Mouse (Mus musculus): Measurements from ENCODE around the gene Dlg1. TPM values are rescaled to one million over a fixed set of nuclear protein-coding genes. Genes with fewer than 3 reads are reported as not detected.
A peak's percentile ranks its signal among the peaks of the same experiment; 100 is the strongest.

The Dlg1 gene
- polyA plus RNA-seq, 1 experiment from 2014 or later, result 21.9 TPM

GRCm38 (mm10) chr16:31837362-31837761, 174.1 kb downstream of the Dlg1 start:
- Histone ChIP-seq H3K4me2 (ENCODE audit: low read length) (no peak overlapping the region), H3K27me3 (replicated peaks; ENCODE audit: control insufficient read depth, insufficient read depth, low read length) (no peaks in the 10 kb centered on the region), H3K4me3 (replicated peaks; ENCODE audit: low read length) (no peak overlapping the region), H3K36me3 (ENCODE audit: control insufficient read depth, insufficient read depth) (peaks cover 3% of the 10 kb centered on the region; the same call in 1 of the 2 replicates), H3K9ac (replicated peaks; ENCODE audit: low read depth, low read length) (no peak overlapping the region), H3K27ac (ENCODE audit: low read length) (no peak overlapping the region), H3K4me1 (replicated peaks; ENCODE audit: control insufficient read depth, insufficient read depth, low read length) (no peaks in the 10 kb centered on the region; the same call in 1 of the 2 replicates), H3K9me3 (ENCODE audit: control insufficient read depth, low read length) (no peaks in the 10 kb centered on the region)
- 88% methylated on average over 3 of the region's 3 CpGs for WGBS
- ATAC-seq, result no peak

GRCm38 (mm10) chr16:31844246-31844645, 181.0 kb downstream of the Dlg1 start:
- Histone ChIP-seq H3K36me3 (ENCODE audit: control insufficient read depth, insufficient read depth) (peaks cover 3% of the 10 kb centered on the region), H3K4me2 (ENCODE audit: low read length) (no peak overlapping the region), H3K4me1 (replicated peaks; ENCODE audit: control insufficient read depth, insufficient read depth, low read length) (no peaks in the 10 kb centered on the region), H3K9me3 (ENCODE audit: control insufficient read depth, low read length) (no peaks in the 10 kb centered on the region), H3K4me3 (replicated peaks; ENCODE audit: low read length) (no peak overlapping the region), H3K27me3 (replicated peaks; ENCODE audit: control insufficient read depth, insufficient read depth, low read length) (no peaks in the 10 kb centered on the region), H3K9ac (replicated peaks; ENCODE audit: low read depth, low read length) (no peak overlapping the region), H3K27ac (ENCODE audit: low read length) (no peak overlapping the region)
- WGBS, result 91% methylated on average over 3 of the region's 3 CpGs
- ATAC-seq, result no peak

- no peak for ATAC-seq
Measured at GRCm38 (mm10) chr16:31846763-31847162, 183.5 kb downstream of the Dlg1 start.

GRCm38 (mm10) chr16:31863920-31864319, 200.7 kb downstream of the Dlg1 start:
- Histone ChIP-seq H3K27me3 (replicated peaks; ENCODE audit: control insufficient read depth, insufficient read depth, low read length) (no peaks in the 10 kb centered on the region), H3K4me1 (replicated peaks; ENCODE audit: control insufficient read depth, insufficient read depth, low read length) (no peaks in the 10 kb centered on the region), H3K4me2 (ENCODE audit: low read length) (no peak overlapping the region), H3K4me3 (replicated peaks; ENCODE audit: low read length) (no peak overlapping the region), H3K9me3 (ENCODE audit: control insufficient read depth, low read length) (peaks cover 5% of the 10 kb centered on the region; the same call in 1 of the 2 replicates), H3K9ac (replicated peaks; ENCODE audit: low read depth, low read length) (no peak overlapping the region), H3K36me3 (ENCODE audit: control insufficient read depth, insufficient read depth) (peaks cover 20% of the 10 kb centered on the region), H3K27ac (ENCODE audit: low read length) (no peak overlapping the region)
- 91% methylated on average over 5 of the region's 5 CpGs for WGBS
- ATAC-seq, result no peak

More at GRCm38 (mm10) chr16:31846763-31847162, 183.5 kb downstream of the Dlg1 start:
- no peak overlapping the region for H3K27ac ChIP-seq (ENCODE audit: low read length)
- no peak overlapping the region for H3K4me2 ChIP-seq (ENCODE audit: low read length)
- 59% methylated on average over 10 of the region's 10 CpGs for WGBS
- H3K9ac ChIP-seq (replicated peaks; ENCODE audit: low read depth, low read length), result no peak overlapping the region
- H3K27me3 ChIP-seq (replicated peaks; ENCODE audit: control insufficient read depth, insufficient read depth, low read length), result no peaks in the 10 kb centered on the region
- no peaks in the 10 kb centered on the region for H3K4me1 ChIP-seq (replicated peaks; ENCODE audit: control insufficient read depth, insufficient read depth, low read length)
- no peaks in the 10 kb centered on the region for H3K9me3 ChIP-seq (ENCODE audit: control insufficient read depth, low read length)
- no peak overlapping the region for H3K4me3 ChIP-seq (replicated peaks; ENCODE audit: low read length)
- peaks cover 2% of the 10 kb centered on the region; the same call in 1 of the 2 replicates for H3K36me3 ChIP-seq (ENCODE audit: control insufficient read depth, insufficient read depth)

- no peak overlapping the region for H3K4me2 ChIP-seq (ENCODE audit: low read length)
- H3K9ac ChIP-seq (replicated peaks; ENCODE audit: low read depth, low read length), result no peak overlapping the region
- peaks cover 16% of the 10 kb centered on the region for H3K36me3 ChIP-seq (ENCODE audit: control insufficient read depth, insufficient read depth)
- peaks cover 5% of the 10 kb centered on the region; the same call in 1 of the 2 replicates for H3K9me3 ChIP-seq (ENCODE audit: control insufficient read depth, low read length)
- no peak overlapping the region for H3K4me3 ChIP-seq (replicated peaks; ENCODE audit: low read length)
- H3K27ac ChIP-seq (ENCODE audit: low read length), result no peak overlapping the region
- 35% methylated on average over 3 of the region's 3 CpGs for WGBS
- no peaks in the 10 kb centered on the region for H3K27me3 ChIP-seq (replicated peaks; ENCODE audit: control insufficient read depth, insufficient read depth, low read length)
- H3K4me1 ChIP-seq (replicated peaks; ENCODE audit: control insufficient read depth, insufficient read depth, low read length), result no peaks in the 10 kb centered on the region
- ATAC-seq, result no peak
Measured at GRCm38 (mm10) chr16:31865242-31865641, 202.0 kb downstream of the Dlg1 start.

GRCm38 (mm10) chr16:31866911-31867310, 203.7 kb downstream of the Dlg1 start:
- no peak overlapping the region for H3K27ac ChIP-seq (ENCODE audit: low read length)
- no peaks in the 10 kb centered on the region for H3K27me3 ChIP-seq (replicated peaks; ENCODE audit: control insufficient read depth, insufficient read depth, low read length)
- no peak overlapping the region for H3K9ac ChIP-seq (replicated peaks; ENCODE audit: low read depth, low read length)
- WGBS, result 85% methylated on average over 3 of the region's 3 CpGs
- no peak overlapping the region for H3K4me2 ChIP-seq (ENCODE audit: low read length)
- ATAC-seq, result no peak
- H3K9me3 ChIP-seq (ENCODE audit: control insufficient read depth, low read length), result no peaks in the 10 kb centered on the region
- H3K4me1 ChIP-seq (replicated peaks; ENCODE audit: control insufficient read depth, insufficient read depth, low read length), result no peaks in the 10 kb centered on the region
- peaks cover 9% of the 10 kb centered on the region for H3K36me3 ChIP-seq (ENCODE audit: control insufficient read depth, insufficient read depth)
- H3K4me3 ChIP-seq (replicated peaks; ENCODE audit: low read length), result no peak overlapping the region

DNA sequence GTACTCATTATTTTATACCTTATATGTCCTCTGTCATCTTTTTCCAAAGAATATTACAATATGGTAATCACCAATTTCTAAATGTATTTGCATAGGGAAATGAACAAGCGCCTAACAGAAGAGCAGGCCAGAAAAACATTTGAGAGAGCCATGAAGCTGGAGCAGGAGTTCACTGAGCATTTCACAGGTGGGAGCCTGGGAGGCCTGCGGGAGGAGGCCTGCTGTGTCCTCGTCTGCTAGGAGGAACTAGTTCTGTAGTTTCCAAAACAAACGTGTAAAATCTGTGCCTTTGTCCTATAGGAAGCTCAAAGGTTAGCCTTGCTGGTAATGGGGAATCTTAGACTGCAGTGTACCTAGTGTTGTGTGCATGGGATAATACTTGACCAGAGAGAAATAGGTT, 204.5 kb downstream of the Dlg1 start:
- H3K9ac ChIP-seq (replicated peaks; ENCODE audit: low read depth, low read length), result no peak overlapping the region
- no peaks in the 10 kb centered on the region for H3K4me1 ChIP-seq (replicated peaks; ENCODE audit: control insufficient read depth, insufficient read depth, low read length)
- H3K27ac ChIP-seq (ENCODE audit: low read length), result no peak overlapping the region
- ATAC-seq, result no peak
- no peaks in the 10 kb centered on the region for H3K27me3 ChIP-seq (replicated peaks; ENCODE audit: control insufficient read depth, insufficient read depth, low read length)
- no peaks in the 10 kb centered on the region for H3K9me3 ChIP-seq (ENCODE audit: control insufficient read depth, low read length)
- no peak overlapping the region for H3K4me3 ChIP-seq (replicated peaks; ENCODE audit: low read length)
- no peak overlapping the region for H3K4me2 ChIP-seq (ENCODE audit: low read length)
- H3K36me3 ChIP-seq (ENCODE audit: control insufficient read depth, insufficient read depth), result peaks cover 9% of the 10 kb centered on the region
- 73% methylated on average over 4 of the region's 4 CpGs for WGBS

- 92% methylated on average over 8 of the region's 8 CpGs for WGBS
- Histone ChIP-seq H3K4me1 (replicated peaks; ENCODE audit: control insufficient read depth, insufficient read depth, low read length) (peaks cover 4% of the 10 kb centered on the region; the same call in 1 of the 2 replicates), H3K4me3 (replicated peaks; ENCODE audit: low read length) (no peak overlapping the region), H3K36me3 (ENCODE audit: control insufficient read depth, insufficient read depth) (peaks cover 4% of the 10 kb centered on the region; the same call in 1 of the 2 replicates), H3K9me3 (ENCODE audit: control insufficient read depth, low read length) (no peaks in the 10 kb centered on the region), H3K27ac (ENCODE audit: low read length) (no peak overlapping the region), H3K27me3 (replicated peaks; ENCODE audit: control insufficient read depth, insufficient read depth, low read length) (no peaks in the 10 kb centered on the region), H3K4me2 (ENCODE audit: low read length) (no peak overlapping the region), H3K9ac (replicated peaks; ENCODE audit: low read depth, low read length) (no peak overlapping the region)
- ATAC-seq, result no peak
Measured at GRCm38 (mm10) chr16:31873721-31874120, 210.5 kb downstream of the Dlg1 start.

DNA sequence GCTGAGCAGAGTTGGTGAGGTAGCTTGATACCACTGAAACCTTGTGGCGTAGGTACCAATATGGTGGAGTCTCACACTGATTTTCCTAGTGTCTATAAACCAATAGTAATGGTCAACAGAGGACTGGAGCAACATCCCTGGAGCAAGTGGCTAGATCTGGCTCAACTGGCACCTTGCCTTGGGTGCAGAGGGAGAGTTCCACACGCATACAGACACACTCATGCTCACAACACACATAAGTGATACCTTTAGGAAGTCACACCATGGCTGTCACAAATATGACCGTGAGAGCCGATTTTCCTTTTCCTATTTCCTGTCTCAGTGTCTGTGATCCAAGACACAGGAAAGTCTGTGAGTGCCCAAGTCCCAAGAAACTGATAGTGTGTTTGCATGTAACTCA, 212.1 kb downstream of the Dlg1 start:
- H3K27me3 ChIP-seq (replicated peaks; ENCODE audit: control insufficient read depth, insufficient read depth, low read length), result no peaks in the 10 kb centered on the region
- no peak overlapping the region for H3K4me2 ChIP-seq (ENCODE audit: low read length)
- peaks cover 4% of the 10 kb centered on the region; the same call in 1 of the 2 replicates for H3K36me3 ChIP-seq (ENCODE audit: control insufficient read depth, insufficient read depth)
- no peak overlapping the region for H3K27ac ChIP-seq (ENCODE audit: low read length)
- H3K9me3 ChIP-seq (ENCODE audit: control insufficient read depth, low read length), result no peaks in the 10 kb centered on the region
- H3K9ac ChIP-seq (replicated peaks; ENCODE audit: low read depth, low read length), result no peak overlapping the region
- 96% methylated on average over 4 of the region's 4 CpGs for WGBS
- peaks cover 4% of the 10 kb centered on the region; the same call in 1 of the 2 replicates for H3K4me1 ChIP-seq (replicated peaks; ENCODE audit: control insufficient read depth, insufficient read depth, low read length)
- H3K4me3 ChIP-seq (replicated peaks; ENCODE audit: low read length), result no peak overlapping the region
- ATAC-seq, result no peak

DNA sequence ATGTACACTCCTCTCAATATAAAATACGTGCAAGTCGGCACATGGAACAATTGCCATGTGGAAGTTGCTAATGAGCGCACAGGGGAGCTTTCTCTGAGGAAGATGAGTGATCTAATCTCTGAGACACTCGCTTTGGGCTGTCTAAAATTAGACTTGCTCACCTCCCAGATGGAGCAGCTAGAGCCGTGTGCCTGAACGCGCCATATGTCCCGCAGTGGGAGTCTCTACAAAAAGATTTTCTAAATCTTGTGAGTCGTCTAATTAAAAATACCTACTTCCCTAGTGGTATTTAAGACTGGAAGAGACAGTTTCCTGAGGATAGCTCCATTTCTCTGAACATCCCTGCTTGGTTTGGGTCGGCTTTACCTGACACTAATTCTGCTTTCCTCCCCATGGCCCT, 213.1 kb downstream of the Dlg1 start:
- ATAC-seq, result peak; percentile 74
- WGBS, result 61% methylated on average over 10 of the region's 10 CpGs
- peaks cover 4% of the 10 kb centered on the region; the same call in 1 of the 2 replicates for H3K4me1 ChIP-seq (replicated peaks; ENCODE audit: control insufficient read depth, insufficient read depth, low read length)
- no peak overlapping the region for H3K4me3 ChIP-seq (replicated peaks; ENCODE audit: low read length)
- H3K4me2 ChIP-seq (ENCODE audit: low read length), result no peak overlapping the region
- no peaks in the 10 kb centered on the region for H3K27me3 ChIP-seq (replicated peaks; ENCODE audit: control insufficient read depth, insufficient read depth, low read length)
- no peak overlapping the region for H3K9ac ChIP-seq (replicated peaks; ENCODE audit: low read depth, low read length)
- no peaks in the 10 kb centered on the region for H3K9me3 ChIP-seq (ENCODE audit: control insufficient read depth, low read length)
- H3K36me3 ChIP-seq (ENCODE audit: control insufficient read depth, insufficient read depth), result peaks cover 4% of the 10 kb centered on the region; the same call in 1 of the 2 replicates
- H3K27ac ChIP-seq (ENCODE audit: low read length), result peak overlapping the region; percentile 68

Data from forebrain, embryonic 16.5 days (tissue).